Mouse (Mus musculus): ENCODE measurements around the gene Lmo2. TPM values are rescaled to one million over a fixed set of nuclear protein-coding genes. Genes with fewer than 3 reads are reported as not detected.

Lmo2 gene
- total RNA-seq, 2 experiments from 2014 or later, result 19.8 to 25.5 TPM

- DNase-seq (ENCODE audit: low spot score in 2 of 2), result no peak
Measured at GRCm38 (mm10) chr2:103939003-103939402, 18.8 kb upstream of the Lmo2 start.

GRCm38 (mm10) chr2:103941085-103941484 is 16.7 kb upstream of the Lmo2 start:
- no peak for DNase-seq (ENCODE audit: low spot score in 2 of 2)

- no peak for DNase-seq (ENCODE audit: low spot score in 2 of 2)
Measured at GRCm38 (mm10) chr2:103944859-103945258, 12.9 kb upstream of the Lmo2 start.

- DNase-seq (ENCODE audit: low spot score in 2 of 2), result no peak
Measured at GRCm38 (mm10) chr2:103945571-103946092, 12.2 kb upstream of the Lmo2 start.

- DNase-seq (ENCODE audit: low spot score in 2 of 2), result no peak
Measured at GRCm38 (mm10) chr2:103946892-103947291, 10.9 kb upstream of the Lmo2 start.

- DNase-seq (ENCODE audit: low spot score in 2 of 2), result no peak
Measured at GRCm38 (mm10) chr2:103947982-103948655, 9.7 kb upstream of the Lmo2 start.

- DNase-seq (ENCODE audit: low spot score in 2 of 2), result peak; percentile 29 to 54
Measured at GRCm38 (mm10) chr2:103953050-103953835, 4.5 kb upstream of the Lmo2 start.

- no peak for DNase-seq (ENCODE audit: low spot score in 2 of 2)
Measured at GRCm38 (mm10) chr2:103955714-103956113, 2.1 kb upstream of the Lmo2 start.

GRCm38 (mm10) chr2:103956867-103957266 is 919 bp upstream of the Lmo2 start:
- no peak for DNase-seq (ENCODE audit: low spot score in 2 of 2)

- DNase-seq (ENCODE audit: low spot score in 2 of 2), result no peak
Measured at GRCm38 (mm10) chr2:103958634-103959033, 848 bp downstream of the Lmo2 start.

- no peak for DNase-seq (ENCODE audit: low spot score in 2 of 2)
Measured at GRCm38 (mm10) chr2:103959066-103959465, 1.3 kb downstream of the Lmo2 start.

- no peak for DNase-seq (ENCODE audit: low spot score in 2 of 2)
Measured at GRCm38 (mm10) chr2:103959574-103959973, 1.8 kb downstream of the Lmo2 start.

- peak in 1 of 2 experiments; percentile 26 for DNase-seq (ENCODE audit: low spot score in 2 of 2)
Measured at GRCm38 (mm10) chr2:103962349-103962748, 4.6 kb downstream of the Lmo2 start.

- DNase-seq (ENCODE audit: low spot score in 2 of 2), result no peak
Measured at GRCm38 (mm10) chr2:103965391-103965790, 7.6 kb downstream of the Lmo2 start.

GRCm38 (mm10) chr2:103968186-103968585 is 10.4 kb downstream of the Lmo2 start:
- DNase-seq (ENCODE audit: low spot score in 2 of 2), result no peak

- no peak for DNase-seq (ENCODE audit: low spot score in 2 of 2)
Measured at GRCm38 (mm10) chr2:103968919-103969436, 11.2 kb downstream of the Lmo2 start.

GRCm38 (mm10) chr2:103969437-103970040 is 11.8 kb downstream of the Lmo2 start:
- peak; percentile 43 to 65 for DNase-seq (ENCODE audit: low spot score in 2 of 2)

GRCm38 (mm10) chr2:103970041-103970790 is 12.4 kb downstream of the Lmo2 start:
- DNase-seq (ENCODE audit: low spot score in 2 of 2), result peak in 1 of 2 experiments; percentile 39

- no peak for DNase-seq (ENCODE audit: low spot score in 2 of 2)
Measured at GRCm38 (mm10) chr2:103970791-103971649, 13.2 kb downstream of the Lmo2 start.

GRCm38 (mm10) chr2:103971838-103972237 is 14.1 kb downstream of the Lmo2 start:
- no peak for DNase-seq (ENCODE audit: low spot score in 2 of 2)

Data from layer of hippocampus, postnatal 14 days (tissue).